Mouse (Mus musculus) lung, adult 2 months (tissue): ENCODE results near the gene Cma2.

Experiments used
- CTCF ChIP-seq: fragments of 200-500 bp; IDR thresholded peaks from 2 replicates; pipeline ENCODE4 v1.5.1; 2011; ENCODE audit warnings: mild to moderate bottlenecking, low read length, control low read depth; ENCODE audit not compliant: insufficient read depth
- POLR2A ChIP-seq: fragments of 200-500 bp; IDR thresholded peaks from 2 replicates; pipeline ENCODE4 v1.6.1; 2011; ENCODE audit warnings: low read depth, mild to moderate bottlenecking, control low read depth, low read length, borderline replicate concordance; ENCODE audit errors: extremely low read depth

GRCm38 (mm10) chr14:55929263-55929997 lies 21.4 kb upstream of the Cma2 start:
- TF ChIP-seq POLR2A (no peak), CTCF (no peak)
